Mouse (Mus musculus) cerebellum, adult 2 months (tissue): ENCODE measurements around the gene Ushbp1.

Experiments used
- CTCF ChIP-seq: fragments of 200-500 bp; IDR thresholded peaks from 2 replicates; pipeline ENCODE4 v1.5.1; 2011; ENCODE audit warnings: low read depth, mild to moderate bottlenecking, control low read depth, low read length, moderate library complexity, borderline replicate concordance; ENCODE audit not compliant: insufficient read depth
- POLR2A ChIP-seq: fragments of 200-500 bp; IDR thresholded peaks from 2 replicates; pipeline ENCODE4 v1.6.1; 2011; ENCODE audit warnings: low read length, control low read depth, borderline replicate concordance; ENCODE audit not compliant: insufficient read depth

GRCm38 (mm10) chr8:71407441-71407840 is 11.8 kb upstream of the Ushbp1 start:
- TF ChIP-seq POLR2A: no peak
- no peak for TF ChIP-seq CTCF
